Mouse (Mus musculus): Measurements from ENCODE around the gene Cplx2.

DNA sequence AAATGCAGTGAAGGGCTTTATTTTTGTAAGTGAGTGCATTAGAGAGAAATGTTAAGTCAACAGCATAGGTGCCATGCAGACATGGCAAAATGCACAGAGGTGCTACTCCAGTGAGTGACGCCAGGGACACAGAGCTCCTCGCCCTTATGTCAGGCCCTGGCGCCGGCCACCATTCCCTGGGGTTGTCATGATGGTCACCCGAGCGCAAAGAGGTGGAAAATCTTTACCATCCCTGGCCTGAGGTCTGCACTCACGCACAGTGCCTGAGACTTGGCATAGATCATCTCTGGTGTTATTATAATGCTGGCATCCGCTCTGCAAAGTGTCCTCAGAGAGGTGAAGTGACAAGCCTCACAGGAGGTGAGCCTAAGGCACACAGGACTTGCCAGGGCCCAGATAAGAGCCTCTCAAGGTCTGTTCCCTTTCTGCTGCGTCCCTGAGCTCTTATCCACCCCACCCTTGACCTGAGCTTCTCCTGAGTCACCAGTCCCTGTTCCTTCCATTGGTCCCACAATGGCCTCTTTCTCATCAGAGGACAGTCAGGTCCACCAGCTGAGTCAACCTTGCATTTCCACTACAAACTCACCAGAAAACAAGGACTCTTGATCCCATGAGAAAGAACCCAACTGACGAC lies 21.9 kb upstream of the Cplx2 start:
- TF ChIP-seq MAFK (IDR thresholded peaks at IDR 0.05; ENCODE audit: insufficient read depth, low read depth, low read length): no peak
- TF ChIP-seq ZC3H11A (IDR thresholded peaks at IDR 0.05; ENCODE audit: borderline replicate concordance, low read depth, low read length): no peak
- no peak for TF ChIP-seq ZNF384 (IDR thresholded peaks at IDR 0.05; ENCODE audit: low read depth, low read length)

All from ES-E14 (cell line).